Mouse (Mus musculus): ENCODE measurements around the gene Wdr3. TPM values are rescaled to one million over a fixed set of nuclear protein-coding genes. Genes with fewer than 3 reads are reported as not detected.
A peak's percentile ranks its signal among the peaks of the same experiment; 100 is the strongest.

Wdr3 gene
- total RNA-seq (2021), result 10 to 100 TPM; 30.6 to 35.0 TPM
- long read RNA-seq, experiment 1, transcript Wdr3-201 (27 exons, 3,432 nt), result major isoform, 27 of 35 reads
- long read RNA-seq, experiment 1, partial matches to known transcripts, result 2 of 35 reads
- long read RNA-seq, experiment 1, other reads (novel, unspliced or antisense), result 6 of 35 reads
- long read RNA-seq, experiment 2, transcript Wdr3-201 (27 exons, 3,432 nt), result major isoform, 13 of 16 reads
- long read RNA-seq, experiment 2, partial matches to known transcripts, result 0 of 16 reads
- long read RNA-seq, experiment 2, other reads (novel, unspliced or antisense), result 3 of 16 reads

- DNase-seq, result peak; percentile 97
Observed at GRCm38 (mm10) chr3:100162315-100163105, at the start of gene Wdr3, which contains the start of gene Gdap2. TSS of gene Wdr3 (minus strand) at chr3:100162407. TSS of gene Gdap2 (plus strand) at chr3:100162381.

- no peak for DNase-seq
Observed at GRCm38 (mm10) chr3:100206973-100207372, 44.8 kb upstream of the Wdr3 start.

- DNase-seq, result peak; percentile 4 to 45
Observed at GRCm38 (mm10) chr3:100201554-100201953, 39.3 kb upstream of the Wdr3 start.

- no peak for DNase-seq
Observed at GRCm38 (mm10) chr3:100194210-100194609, 32.0 kb upstream of the Wdr3 start.

- no peak for DNase-seq
Observed at GRCm38 (mm10) chr3:100189861-100190260, 27.7 kb upstream of the Wdr3 start.

GRCm38 (mm10) chr3:100189444-100189843 lies 27.2 kb upstream of the Wdr3 start:
- peak; percentile 38 to 67 for DNase-seq

- DNase-seq, result no peak
Observed at GRCm38 (mm10) chr3:100180471-100180870, 18.3 kb upstream of the Wdr3 start.

GRCm38 (mm10) chr3:100176031-100176430 lies 13.8 kb upstream of the Wdr3 start:
- no peak for DNase-seq

- DNase-seq, result no peak
Observed at GRCm38 (mm10) chr3:100164991-100165390, 2.8 kb upstream of the Wdr3 start.

GRCm38 (mm10) chr3:100163556-100163955 lies 1.3 kb upstream of the Wdr3 start:
- peak in 1 of 2 experiments; percentile 5 for DNase-seq

- DNase-seq, result no peak
Observed at GRCm38 (mm10) chr3:100161665-100162314, 417 bp downstream of the Wdr3 start.

- no peak for DNase-seq
Observed at GRCm38 (mm10) chr3:100160682-100161445, 1.3 kb downstream of the Wdr3 start.

GRCm38 (mm10) chr3:100122445-100122844 lies 39.8 kb downstream of the Wdr3 start:
- no peak for DNase-seq

GRCm38 (mm10) chr3:100121961-100122360 lies 40.2 kb downstream of the Wdr3 start:
- DNase-seq, result no peak

- no peak for DNase-seq
Observed at GRCm38 (mm10) chr3:100118681-100119080, 43.5 kb downstream of the Wdr3 start.

- DNase-seq, result no peak
Observed at GRCm38 (mm10) chr3:100106736-100107135, 55.5 kb downstream of the Wdr3 start.

GRCm38 (mm10) chr3:100102386-100103092 lies 59.7 kb downstream of the Wdr3 start:
- DNase-seq, result no peak
